Mouse (Mus musculus) heart, postnatal 25 days (tissue): ENCODE results near the gene Gm20662. TPM values are rescaled to one million over a fixed set of nuclear protein-coding genes. Genes with fewer than 3 reads are reported as not detected.

Experiments used
- DNase-seq: peaks from one replicate; pipeline ENCODE4 v3.0.0; 2022; ENCODE audit warnings: low spot score
- intact Hi-C: fragments of 180-260 bp; cut with DNase I; formaldehyde crosslinking; loops from one replicate; pipeline ENCODE4 v1.15.1; 2025
- total RNA-seq, 2 experiments: library from RNA; stranded (reverse); gene quantifications; 2 replicates each; pipeline ENCODE4 v1.2.3; 2021

Gm20662 gene
- 1 to 10 TPM; 1.1 to 1.4 TPM for total RNA-seq

DNA sequence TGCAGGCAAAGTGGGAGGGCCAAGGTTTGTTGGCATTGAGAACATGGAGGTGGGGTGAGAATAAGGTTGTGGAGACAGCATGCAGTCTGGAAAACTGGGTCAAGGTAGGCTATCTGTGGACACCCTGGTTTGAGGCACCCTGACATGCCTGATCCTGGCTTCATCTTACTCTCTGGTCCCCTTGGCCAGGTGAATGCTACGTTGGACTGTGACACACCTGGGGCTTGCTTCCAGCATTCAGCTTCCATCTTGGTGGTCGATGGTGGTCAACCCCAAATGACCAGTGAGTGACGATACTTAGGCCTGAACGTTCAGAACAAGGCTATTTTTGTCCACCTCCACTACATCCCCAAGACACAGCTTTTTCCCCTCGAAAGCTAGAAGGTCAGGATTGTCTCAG is at the start of gene Gm20662:
Gene Gm20662, plus strand, starts transcription at position 301 of the 400 bp plus-strand sequence.
- DNase-seq = no peak

DNA sequence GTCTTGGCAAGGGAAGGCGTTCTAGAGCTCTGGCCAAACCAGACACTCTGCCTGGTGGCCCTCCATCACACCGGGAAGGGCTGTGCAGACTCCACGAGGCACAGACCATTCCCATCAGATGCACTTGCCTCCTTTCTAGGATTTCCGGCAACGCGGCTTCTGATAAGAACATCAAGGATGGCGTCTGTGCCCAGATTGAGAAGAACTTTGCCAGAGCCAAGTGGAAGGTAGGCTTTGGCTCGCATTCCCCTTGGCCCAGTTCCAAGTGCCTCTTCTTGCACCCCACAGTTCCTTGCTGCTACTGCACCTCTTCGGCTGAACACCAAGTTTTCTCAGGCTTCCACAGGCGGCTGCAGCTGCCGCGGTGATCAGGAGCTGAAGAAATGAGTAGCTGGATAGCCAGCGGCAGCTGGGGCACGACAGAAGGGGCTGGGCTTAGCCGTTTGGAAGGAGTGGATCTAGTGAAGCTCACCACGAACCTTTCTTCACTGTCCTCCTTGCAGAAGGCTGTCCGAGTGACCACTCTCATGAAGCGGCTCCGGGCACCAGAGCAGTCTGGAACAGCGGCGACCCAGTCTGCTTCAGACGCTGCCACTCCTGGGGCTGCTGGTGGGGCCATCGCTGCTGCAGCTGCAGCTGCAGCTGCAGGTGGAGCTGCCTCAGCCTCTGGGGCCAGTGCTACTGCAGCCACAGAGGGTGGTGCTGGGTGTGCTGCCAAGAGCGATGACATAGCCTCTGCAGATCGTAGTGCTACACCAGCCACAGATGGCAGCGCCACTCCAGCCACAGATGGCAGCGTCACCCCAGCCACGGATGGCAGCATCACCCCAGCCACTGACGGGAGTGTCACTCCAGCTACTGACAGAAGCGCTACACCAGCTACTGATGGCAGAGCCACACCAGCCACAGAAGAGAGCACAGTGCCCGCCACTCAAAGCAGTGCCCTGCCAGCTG is 48.6 kb upstream of the Gm20662 start:
- no peak for DNase-seq
- intact Hi-C loops = no loop called here

More for the DNA sequence above, at the start of gene Gm20662:
- intact Hi-C loops = no loop called here

DNA sequence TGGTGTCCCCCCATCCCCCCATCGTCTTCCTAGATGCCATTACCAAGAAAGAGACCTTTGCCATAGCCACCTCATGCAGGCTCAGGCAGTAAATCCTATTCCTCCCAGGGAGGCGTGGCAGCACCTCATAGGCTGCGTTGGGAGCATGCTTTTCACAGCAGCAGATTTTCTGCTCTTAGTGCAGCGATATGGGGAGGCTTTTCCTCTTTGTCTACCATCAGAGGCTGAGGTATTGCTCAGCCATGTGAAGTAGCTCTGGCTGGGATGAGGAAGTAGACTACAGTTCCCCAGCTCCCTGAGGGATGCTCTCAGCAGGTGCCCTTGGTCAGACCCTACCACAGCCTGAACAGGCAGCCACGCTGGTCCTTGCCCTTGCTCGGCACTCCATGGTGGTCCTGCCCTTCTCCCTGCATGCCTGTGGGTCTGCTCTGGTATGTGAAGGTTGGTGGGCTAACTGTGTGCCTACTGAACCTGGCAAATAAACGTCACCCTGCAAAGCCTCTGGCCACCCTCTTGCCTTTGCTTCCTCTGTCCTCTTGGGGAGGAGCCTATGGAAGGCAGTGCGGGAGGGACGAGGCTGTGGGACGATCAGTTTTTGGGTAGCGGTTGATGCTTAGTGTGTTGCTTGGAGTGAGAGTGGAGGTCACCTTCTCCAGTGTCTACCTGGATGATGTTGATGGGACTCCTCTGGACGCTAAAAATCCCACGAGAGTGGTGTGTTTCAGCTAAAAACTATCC is 46.8 kb upstream of the Gm20662 start:
- DNase-seq = no peak
- intact Hi-C loops = no loop called here

DNA sequence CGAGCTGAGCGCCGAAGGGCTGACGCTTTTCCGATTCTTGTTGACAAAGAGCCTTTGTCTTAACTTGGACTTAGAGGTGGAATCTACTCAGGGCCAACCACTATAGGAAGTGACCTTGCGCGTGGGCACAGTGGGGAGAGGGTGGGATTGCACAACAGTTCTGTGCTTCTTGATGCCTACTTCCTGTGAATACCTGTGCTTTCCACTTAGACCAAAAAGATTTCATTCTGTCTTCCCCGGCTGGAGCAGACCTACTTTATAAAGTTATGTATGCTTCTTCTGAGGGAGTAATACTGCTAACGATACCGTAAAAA is 46.3 kb upstream of the Gm20662 start, which contains the start of gene Traip:
Gene Traip, plus strand, starts transcription at position 215 of the 314 bp plus-strand sequence.
- DNase-seq = no peak
- intact Hi-C loops = no loop called here

- DNase-seq = peak; percentile 82
- intact Hi-C loops = no loop called here
Measured at GRCm38 (mm10) chr9:107950460-107951355, 45.4 kb upstream of the Gm20662 start.

DNA sequence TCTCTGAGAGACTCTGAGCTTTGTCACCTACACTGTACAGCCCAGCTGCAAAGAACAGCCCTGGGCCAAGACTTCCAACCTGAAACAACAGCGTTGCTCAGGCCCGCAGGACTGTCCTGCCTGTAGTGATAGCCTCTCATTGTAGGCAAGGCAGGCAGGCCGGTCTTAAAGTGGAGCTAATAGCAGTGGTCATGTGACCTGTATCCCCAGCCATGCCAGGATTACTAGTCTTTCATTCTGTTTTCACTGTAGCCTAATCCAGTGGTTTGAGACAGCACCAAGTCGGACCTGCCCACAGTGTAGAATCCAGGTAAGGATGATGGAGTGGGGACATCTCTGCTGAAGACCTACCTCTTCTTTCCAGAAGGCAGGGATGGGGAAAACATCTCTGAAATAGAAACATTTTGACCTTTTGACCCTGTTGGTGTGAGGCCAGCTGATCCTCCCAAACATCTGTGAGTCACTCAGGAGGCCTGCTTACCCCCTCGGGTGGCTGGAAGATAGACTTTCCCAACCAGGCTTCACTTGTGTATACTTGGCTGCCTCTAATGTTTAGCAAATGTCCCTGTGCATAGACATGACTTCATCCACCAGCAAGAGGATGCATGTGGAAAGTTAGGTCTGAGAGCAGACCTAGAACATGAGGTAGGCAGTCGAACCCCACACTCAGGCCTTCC is 40.4 kb upstream of the Gm20662 start:
- DNase-seq = no peak
- intact Hi-C loops = no loop called here

- intact Hi-C loops = no loop called here
Measured at GRCm38 (mm10) chr9:107957141-107957540, 39.0 kb upstream of the Gm20662 start.

GRCm38 (mm10) chr9:107959896-107960295 is 36.3 kb upstream of the Gm20662 start:
- intact Hi-C loops = no loop called here
- DNase-seq = no peak

More at GRCm38 (mm10) chr9:107957141-107957540, 39.0 kb upstream of the Gm20662 start:
- no peak for DNase-seq

DNA sequence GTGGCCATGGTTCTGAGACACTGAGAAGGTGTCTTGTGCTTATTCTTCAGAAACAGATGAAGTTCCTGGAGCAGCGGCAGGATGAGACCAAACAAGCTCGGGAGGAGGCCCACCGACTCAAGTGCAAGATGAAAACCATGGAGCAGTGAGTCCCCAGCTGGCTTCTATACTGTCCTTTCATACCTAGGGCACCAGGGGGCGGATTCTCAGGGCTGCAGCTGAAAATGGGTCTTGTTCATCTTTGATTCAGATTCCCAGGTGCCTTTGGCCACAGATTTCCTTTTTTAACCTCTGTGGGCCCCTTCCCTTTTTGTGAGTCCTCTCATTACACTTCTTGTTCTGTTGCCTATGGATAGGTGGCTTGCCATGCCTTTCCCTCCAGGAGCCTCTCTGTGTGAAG is 35.2 kb upstream of the Gm20662 start:
- no peak for DNase-seq
- intact Hi-C loops = no loop called here

- intact Hi-C loops = no loop called here
- no peak for DNase-seq
Measured at GRCm38 (mm10) chr9:107961351-107961762, 34.8 kb upstream of the Gm20662 start.

DNA sequence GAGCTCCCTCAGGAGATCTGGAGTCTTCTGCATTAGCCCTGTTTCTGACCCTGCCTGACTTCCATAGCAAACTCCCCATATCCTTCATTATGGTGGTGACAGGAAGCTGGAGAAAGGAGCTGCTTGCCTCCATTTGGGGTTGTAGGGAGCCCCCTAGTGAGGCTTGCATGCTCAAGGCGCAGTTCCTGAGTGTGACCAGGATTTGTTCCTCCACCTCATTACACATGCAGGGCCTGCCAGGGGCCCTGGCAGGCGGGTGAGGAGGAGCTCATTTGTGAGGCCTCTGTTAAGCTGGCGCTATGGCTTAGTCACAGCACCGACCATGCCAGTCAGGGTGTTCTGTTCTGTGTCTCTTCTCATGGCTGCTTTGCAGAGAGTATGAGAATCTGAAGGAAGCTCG is 34.3 kb upstream of the Gm20662 start:
- DNase-seq = no peak
- intact Hi-C loops = loop anchor here (2.0 kb wide), 1 partner anchor 57 kb away; no protein-coding TSS in a partner anchor

- no peak for DNase-seq
- intact Hi-C loops = loop anchor here (1.0 to 2.0 kb wide), 3 partner anchors 23 to 89 kb away; no protein-coding TSS in a partner anchor
Measured at GRCm38 (mm10) chr9:107962916-107963315, 33.2 kb upstream of the Gm20662 start.

GRCm38 (mm10) chr9:107963700-107964099 is 32.4 kb upstream of the Gm20662 start:
- intact Hi-C loops = loop anchor here (1.0 to 2.0 kb wide), 4 partner anchors 23 to 101 kb away; no protein-coding TSS in a partner anchor

GRCm38 (mm10) chr9:107964681-107965080 is 31.5 kb upstream of the Gm20662 start:
- intact Hi-C loops = loop anchor here (2.0 kb wide), 1 partner anchor 100 kb away; no protein-coding TSS in a partner anchor
- no peak for DNase-seq

More at GRCm38 (mm10) chr9:107963700-107964099, 32.4 kb upstream of the Gm20662 start:
- peak; percentile 51 for DNase-seq

DNA sequence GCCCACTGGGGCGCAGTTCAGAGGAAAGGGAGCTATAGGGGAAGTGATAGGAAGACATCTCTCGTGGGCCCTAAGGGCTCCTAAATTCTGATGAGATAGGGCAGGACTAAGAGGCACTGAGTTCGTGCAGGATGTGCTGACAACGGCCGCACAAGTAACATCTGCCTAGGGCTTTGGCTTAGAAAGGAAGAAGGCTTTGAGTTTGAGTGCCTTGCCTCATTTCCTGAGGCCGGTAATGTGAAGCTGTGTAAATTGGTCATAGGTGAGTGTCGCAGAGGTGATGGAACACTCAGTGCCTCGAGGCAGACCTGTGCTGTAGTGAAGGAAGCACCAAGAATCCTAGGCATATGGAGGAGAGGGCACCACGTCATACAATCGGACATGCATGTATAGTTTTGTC is 29.5 kb upstream of the Gm20662 start:
- intact Hi-C loops = no loop called here

DNA sequence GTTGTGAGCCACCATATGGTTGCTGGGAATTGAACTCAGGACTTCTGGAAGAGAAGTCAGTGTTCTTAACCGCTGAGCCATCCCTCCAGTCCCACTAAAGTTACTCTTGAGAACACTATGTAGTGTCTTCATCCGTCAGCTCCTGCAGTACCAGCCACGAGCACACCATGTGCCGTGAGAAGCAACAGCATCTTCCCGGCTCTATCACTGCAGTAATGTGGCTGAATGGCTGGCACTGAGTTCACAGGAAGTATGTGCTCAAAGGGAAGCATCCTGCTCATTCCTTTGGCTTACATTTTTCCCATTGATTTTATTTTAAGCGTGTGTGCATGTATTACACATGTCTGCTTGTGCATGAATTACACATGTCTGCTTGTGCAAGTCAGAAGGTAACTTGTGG is 28.7 kb upstream of the Gm20662 start:
- intact Hi-C loops = no loop called here
- no peak for DNase-seq

More for the DNA sequence above, 29.5 kb upstream of the Gm20662 start:
- no peak for DNase-seq

DNA sequence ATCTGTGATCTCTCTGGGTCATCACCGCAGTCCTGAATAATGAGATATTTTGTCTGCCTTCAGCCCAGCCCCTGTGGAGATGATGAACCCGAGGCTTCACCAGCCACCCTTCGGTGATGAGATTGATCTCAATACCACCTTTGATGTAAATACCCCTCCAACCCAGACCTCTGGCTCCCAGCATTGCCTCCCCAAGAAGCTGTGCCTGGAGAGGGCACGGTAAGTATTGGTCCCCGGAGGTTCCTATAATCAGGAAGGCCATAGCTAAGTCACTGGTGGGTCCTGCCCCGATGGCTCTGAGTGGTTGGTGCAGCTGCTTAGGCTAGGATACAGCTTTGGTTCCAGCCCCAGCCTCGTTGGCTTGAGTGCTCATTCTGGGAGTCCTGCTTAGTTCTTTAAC is 27.6 kb upstream of the Gm20662 start:
- intact Hi-C loops = no loop called here
- DNase-seq = no peak

DNA sequence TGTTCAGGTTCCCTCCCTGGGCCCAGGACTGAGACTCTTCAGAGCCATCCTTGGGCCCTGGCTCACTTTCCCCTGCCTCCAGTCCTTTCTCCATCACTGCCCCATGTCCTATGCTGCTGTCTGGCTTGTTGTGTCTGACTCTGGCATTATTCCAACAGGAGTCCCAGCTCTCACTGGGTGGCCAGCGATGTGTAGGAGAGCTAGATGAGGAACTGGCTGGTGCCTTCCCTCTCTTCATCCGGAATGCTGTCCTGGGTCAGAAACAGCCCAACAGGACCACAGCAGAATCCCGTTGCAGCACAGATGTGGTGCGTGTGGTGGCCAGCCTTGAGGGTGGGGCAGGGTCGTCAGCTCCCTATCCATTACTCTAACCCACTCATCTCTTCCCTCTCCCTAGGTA is 25.8 kb upstream of the Gm20662 start:
- intact Hi-C loops = no loop called here
- no peak for DNase-seq
